Mouse (Mus musculus) liver, embryonic 14.5 days (tissue): ENCODE results near the gene Fgfr3.

Source experiments
- CTCF ChIP-seq: IDR thresholded peaks from 2 replicates; pipeline ENCODE4 v1.5.1; 2016; ENCODE audit warnings: antibody characterized with exemption, low read depth, control low read depth
- EP300 ChIP-seq: IDR thresholded peaks from 2 replicates; pipeline ENCODE4 v1.6.1; 2016; ENCODE audit warnings: antibody characterized with exemption, low read depth

DNA sequence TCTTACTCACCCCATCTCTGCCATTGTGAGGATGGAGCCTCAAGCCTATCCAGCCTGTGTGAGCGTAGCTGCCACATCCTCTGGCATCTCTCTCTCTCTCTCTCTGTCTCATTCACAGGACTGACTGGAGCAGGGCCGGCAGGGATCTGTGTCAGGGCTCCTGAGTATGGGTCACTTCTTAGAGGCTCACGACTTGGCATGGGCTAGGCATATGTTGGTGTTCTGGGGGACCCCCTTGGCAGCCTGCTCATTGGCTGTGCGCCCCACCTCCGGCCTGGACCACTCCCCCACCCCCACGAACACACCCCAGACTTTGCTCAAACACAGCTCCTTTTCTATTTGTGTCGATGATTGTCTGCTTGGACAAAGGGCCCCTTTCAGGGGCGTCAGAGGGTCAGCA, 17.5 kb upstream of the Fgfr3 start:
- TF ChIP-seq CTCF (no peak), EP300 (no peak)
